Mouse (Mus musculus) thymus, adult 2 months (tissue): ENCODE results near the gene Sf3a1.

Experiments
- CTCF ChIP-seq: fragments of 200-500 bp; IDR thresholded peaks from 2 replicates; pipeline ENCODE4 v1.5.1; 2012; ENCODE audit warnings: mild to moderate bottlenecking, control low read depth, low read length, moderate library complexity, borderline replicate concordance; ENCODE audit not compliant: control insufficient read depth, poor library complexity, insufficient read depth; ENCODE audit errors: extremely low read depth
- POLR2A ChIP-seq: fragments of 200-500 bp; IDR thresholded peaks from 2 replicates; pipeline ENCODE4 v1.6.1; 2012; ENCODE audit warnings: mild to moderate bottlenecking, low read length, control low read depth, moderate library complexity; ENCODE audit not compliant: control insufficient read depth, poor library complexity, insufficient read depth; ENCODE audit errors: extremely low read depth

DNA sequence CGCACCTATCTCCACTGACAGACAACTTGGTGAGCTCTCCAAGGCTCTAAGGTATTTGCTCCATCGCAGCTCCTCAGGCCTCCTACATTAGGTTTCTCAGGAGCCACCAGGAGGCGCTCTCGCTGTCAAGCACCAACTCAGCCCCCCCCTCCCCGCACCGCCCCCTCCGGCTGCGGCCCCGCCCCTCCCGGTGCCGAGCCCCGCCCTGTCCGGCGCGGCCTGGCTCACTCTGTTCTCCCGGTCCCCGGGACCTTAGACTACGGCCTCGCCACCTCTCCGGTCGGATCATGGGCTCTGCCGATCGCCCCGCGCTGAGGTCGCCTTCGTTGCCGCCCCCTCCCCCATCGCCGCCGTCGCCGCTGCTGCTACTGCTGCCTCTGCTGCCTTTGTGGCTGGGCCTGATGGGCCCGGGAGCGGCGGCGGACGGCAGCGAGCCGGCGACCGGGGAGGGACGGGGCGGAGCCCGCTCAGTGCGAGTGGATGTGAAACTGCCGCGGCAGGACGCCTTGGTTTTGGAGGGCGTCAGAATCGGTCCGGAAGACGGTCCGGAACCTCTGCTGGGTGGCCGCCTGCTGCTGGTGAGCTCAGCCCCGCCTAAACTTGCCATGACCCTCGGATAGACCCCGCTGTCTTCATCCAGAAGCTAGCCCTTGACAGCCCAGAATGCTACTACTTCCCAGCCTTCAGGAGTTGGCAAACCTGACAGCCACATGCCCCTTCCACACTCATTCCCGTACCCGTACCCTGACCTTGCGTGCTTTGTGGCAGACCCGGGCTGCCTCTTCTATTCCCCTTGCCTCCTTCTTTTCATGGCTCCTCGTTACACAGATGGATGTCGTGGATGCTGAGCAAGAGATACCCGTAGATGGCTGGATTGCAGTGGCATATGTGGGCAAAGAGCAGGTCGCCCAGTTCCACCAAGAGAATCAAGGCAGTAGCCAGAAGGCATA is 24.9 kb upstream of the Sf3a1 start, which contains the start of gene Rnf215:
- 0 out of 2 replicates have a peak, but pooled peaks have one; percentile 4 for TF ChIP-seq CTCF
- peak; percentile 24; the same call in 1 of the 2 replicates for TF ChIP-seq POLR2A
